Mouse (Mus musculus): ENCODE data around the gene Bcam.
A peak's percentile ranks its signal among the peaks of the same experiment; 100 is the strongest.

Bcam gene

GRCm38 (mm10) chr7:19753587-19753986, 17.2 kb downstream of the Bcam start:
- DNase-seq (ENCODE audit: low read depth) = no peak

DNA sequence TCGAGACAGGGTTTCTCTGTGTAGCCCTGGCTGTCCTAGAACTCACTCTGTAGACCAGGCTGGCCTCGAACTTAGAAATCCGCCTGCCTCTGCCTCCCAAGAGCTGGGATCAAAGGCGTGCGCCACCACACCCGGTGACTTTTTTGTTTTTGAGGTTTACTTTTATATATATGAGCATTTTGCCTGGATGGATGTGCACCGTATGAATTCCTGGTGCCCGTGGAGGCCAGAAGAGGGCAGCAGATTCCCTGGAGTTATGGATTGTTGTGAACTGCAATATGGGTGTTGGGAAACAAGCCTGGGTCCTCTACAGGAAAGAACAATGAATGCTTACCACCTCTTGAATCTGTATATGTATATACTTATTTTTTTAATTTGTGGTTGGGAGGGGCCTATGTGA, 18.2 kb downstream of the Bcam start:
- no peak for DNase-seq (ENCODE audit: low read depth)

- DNase-seq (ENCODE audit: low read depth) = no peak
Measured at GRCm38 (mm10) chr7:19751070-19751383, 19.8 kb downstream of the Bcam start.

DNA sequence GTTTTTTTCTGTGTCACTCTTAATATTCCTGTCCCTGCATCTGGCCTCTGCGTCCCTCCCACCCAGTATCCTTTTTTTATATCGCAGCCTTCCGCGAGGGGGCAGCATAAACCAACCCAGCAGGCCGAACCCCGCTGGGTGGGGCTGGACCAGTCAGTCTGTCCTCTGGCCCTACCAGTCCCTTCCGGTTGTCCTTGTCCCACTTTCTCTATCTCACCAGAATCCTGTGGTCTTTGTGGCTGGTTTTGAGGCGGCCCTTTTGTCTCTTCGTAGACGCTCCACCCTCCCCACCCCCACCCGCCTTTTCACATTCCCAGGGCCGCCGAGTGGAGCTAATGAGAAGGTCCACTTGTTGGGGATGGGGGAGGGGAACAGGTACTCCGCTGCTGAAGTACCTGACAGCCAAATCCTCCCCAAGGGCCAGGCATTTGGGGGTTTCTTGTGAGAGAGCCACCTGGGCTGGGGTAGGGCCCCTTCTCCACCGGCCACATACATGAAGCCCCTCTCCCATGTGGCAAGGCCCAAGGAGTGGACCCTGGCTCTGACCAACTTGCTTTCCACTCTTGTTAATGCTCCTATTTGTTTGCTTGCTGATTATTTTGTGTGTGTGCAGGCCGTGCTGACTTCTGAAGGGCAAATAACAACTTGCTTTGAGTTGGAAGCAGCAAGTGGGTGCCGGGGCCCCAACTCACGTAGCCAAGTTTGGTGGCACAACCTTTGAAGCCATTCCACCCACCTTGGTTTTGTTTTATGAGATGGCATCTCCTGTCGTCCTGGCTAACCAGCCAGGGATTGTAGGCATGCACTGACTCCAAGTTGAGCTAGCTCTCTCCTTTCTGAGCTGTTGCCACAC, 20.4 kb downstream of the Bcam start, which contains the start of gene Nectin2:
Gene Nectin2 (minus strand): TSS at position 267 of the 853 bp plus-strand sequence.
- DNase-seq (ENCODE audit: low read depth) = peak; percentile 78

DNA sequence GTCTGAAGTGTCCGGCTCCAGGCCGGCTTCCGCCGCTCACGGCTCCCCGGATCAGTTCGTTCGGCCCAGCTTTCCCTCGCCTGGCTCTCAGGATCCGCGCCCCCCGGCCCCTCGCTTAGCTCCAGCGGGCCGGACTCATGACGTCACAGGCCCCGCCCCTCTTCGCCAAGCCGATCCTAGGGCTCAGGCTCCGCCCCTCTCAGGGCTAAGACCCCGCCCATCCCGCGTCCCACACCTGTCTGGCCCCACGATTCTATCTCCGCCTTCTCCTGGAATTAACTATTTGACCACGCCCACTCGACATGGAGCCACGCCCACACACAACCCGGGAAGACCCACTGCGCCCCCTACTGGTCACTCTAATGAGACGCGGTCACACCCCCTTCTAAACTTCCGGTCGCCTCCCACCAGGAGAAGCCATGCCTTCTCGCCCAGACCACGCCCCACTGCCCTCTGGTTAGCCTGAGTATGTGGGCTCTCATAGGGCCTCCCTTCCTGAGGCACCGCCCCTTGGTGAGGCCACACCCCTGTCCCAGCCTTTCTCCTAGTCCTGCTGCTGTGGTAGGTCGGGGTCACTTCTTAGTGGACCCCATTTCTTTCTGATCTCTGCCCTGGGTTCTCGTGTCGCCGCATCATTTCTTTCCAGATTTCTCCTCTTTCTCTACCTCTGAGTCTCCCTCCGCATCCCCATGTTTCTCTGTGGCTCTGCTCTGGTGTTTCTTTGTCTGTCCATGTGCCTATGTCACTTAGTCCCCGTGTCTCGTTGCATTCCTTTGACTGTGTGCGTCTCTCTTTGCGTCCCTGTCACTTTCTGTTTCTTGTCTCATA, 21.2 kb downstream of the Bcam start:
- peak; percentile 94 for DNase-seq (ENCODE audit: low read depth)

DNA sequence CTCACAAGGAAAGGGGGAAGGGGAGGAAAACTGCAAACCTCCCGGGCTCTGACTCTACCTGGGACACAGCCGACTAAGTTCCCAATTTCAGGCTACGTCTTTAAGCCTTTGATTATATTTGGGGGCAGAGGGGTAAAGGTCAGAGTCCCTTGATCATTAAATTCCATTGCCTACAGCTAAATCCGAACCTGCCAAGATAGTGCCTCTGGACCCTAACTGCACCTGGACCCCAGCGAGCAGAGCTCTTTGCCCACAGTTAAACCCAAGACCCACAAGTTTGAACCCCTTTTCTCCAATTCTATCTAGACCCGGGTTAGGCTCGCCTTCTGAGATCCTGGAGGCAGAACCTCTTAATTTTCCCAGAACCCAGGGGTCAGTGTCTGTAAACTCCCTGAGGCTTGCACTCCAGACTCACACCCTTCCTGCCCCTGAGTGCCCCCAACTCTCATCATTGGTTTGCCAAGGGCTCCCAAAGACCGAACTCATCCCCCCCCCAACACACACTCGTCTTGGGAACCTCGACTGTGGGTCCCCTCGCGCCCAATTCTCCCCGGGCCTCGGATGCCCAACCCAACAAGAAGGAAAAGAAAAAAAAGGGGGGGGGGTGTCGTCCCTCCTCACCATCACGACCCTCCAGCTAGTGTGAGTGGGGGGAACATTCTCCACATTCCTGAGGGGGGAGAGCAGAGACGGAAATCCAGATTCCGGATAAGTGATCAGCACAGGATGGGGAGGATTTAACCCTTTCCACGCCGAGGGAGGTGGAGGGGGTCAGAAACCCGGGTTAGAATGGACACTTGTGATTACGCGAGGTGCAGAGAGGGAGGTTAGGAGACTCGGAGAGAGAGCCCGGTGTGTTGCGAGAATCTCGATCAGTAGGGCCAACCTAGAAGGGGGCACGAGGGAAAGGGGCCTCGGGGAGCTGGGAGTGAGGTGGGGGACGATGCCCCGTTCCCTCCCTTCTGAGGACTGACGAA, 22.3 kb downstream of the Bcam start:
- no peak for DNase-seq (ENCODE audit: low read depth)

DNA sequence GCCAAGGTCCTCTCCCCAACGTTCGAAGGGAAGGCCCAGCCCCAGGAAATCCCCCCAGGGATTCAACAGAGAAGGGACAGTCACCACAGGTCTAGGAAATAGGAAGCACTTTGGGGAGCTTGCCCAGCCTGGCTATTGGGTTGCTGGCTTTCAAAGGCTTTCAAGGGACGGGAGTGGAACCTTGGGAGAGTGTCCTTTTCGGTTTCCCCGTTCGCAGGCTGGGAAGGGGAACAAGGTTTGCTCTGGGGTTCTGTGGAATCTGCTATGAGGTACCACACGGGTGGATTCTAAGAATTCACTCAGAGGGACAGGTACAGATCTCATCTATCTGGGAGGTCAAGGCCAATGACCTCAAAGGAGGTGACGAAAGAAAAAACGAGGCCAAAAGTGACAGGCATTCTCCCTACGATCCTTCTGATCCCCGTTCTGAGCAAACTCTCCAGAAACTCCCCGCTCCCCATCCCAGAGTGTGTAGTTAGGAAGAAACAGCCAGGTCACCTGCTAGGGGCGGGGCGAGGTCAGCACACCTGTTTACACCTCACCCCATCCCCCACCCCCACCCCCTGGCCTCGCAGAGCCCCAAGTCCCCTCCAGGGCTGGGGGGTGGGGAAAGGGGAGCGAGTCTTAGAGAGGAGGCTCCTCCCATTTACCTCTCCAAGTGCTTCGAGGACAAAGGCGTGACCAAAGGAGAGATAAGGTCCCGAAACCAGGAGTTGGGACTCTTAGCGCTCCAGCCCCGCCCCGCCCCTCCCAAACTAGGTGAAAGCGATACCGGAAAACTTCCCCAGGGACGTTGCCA, 23.2 kb downstream of the Bcam start:
- DNase-seq (ENCODE audit: low read depth) = no peak

DNA sequence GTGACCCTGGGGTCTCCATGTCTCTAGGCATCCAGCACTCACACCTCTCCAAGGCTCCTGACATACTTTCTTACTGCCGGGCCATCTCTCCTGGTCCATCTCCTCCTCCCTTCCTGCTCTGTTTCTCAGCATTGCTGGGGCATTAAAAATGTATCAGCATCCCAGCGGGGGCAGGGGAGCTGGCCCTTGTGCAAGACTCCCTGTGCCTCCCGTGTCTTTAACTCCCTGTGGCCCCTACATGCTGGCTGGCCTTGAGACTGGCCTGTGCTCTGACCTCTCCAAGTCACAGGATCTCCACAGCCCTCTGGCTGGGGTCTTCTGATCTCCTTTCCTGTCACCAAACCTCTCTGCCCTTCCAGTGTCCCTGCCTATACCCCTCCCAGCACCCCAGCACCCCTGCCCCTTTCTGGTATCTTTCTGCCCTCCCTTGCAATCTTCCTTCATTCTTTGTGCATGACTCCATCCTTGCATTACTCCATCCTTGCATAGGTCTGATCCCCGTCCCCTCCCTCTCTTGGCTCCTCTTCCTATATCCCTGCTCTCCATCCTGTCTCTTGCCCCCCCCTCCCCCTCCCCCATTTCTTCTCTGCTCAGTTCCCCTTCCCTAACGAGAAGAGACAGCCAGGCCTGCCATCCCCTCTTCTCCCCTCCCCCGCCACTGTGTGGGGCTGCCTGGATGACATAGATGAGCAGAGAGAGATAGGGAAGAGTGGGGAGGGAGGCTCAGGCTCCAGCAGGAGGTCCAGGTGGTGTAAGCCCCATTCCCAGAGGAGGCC, 24.2 kb downstream of the Bcam start:
- DNase-seq (ENCODE audit: low read depth) = no peak

DNA sequence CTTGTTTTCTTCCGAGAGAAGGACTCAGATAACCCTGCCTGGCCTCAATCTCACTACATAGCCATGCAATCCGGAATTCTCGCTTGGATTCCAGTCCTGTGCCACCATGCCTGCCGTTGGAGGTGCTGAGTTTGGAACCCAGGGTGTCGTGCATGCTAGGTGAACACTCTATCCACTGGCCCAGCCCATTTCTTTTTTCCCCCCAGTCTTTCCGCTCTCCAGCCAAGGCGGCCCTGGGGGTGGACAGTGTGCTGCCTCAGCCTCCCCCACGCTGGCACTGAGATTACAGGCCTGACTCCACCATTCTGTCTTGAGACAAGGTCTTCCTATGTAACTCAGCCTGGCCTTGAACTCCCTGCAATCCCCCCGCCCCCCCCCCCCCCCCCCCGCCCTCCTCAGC, 24.8 kb downstream of the Bcam start:
- DNase-seq (ENCODE audit: low read depth) = no peak

DNA sequence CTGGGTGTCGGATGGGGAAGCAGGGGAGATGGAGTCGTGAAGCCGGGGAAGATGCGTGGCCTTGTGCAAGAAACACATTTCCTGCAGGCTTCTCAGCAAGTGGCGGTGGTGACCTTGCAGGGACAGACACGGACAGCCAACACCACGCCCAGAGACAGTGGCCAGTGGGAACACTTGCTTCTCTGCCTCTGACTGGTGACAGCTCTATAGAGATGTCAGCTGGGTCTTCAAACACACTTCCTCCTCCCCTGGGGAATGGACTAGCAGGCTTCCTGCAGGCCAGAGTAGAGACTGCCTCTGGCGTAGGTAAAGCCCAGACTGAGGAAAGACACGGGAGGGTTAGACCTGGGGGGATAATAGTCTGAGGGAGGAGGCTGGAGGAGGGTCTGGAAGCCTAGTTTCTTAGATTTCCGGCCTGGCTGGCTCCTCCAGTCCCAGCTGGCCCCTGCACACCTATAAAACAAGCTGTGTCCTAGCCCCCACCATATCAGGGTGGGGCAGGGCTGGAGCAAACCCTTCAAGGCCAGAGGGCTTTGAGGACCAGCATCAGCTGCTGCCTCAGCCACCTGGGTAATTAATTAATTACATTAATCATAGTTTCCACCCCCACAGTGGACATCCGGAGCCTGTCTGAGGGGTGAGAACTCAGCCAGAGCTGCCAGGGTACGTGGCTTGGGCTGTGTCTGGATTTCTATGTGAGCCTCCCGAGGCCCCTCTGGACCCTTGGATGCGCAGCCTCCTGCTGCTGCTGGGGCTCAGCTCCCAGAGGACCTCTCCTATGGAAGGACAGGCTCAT, 26.0 kb downstream of the Bcam start:
- no peak for DNase-seq (ENCODE audit: low read depth)

- no peak for DNase-seq (ENCODE audit: low read depth)
Measured at GRCm38 (mm10) chr7:19743791-19744190, 27.0 kb downstream of the Bcam start.

DNA sequence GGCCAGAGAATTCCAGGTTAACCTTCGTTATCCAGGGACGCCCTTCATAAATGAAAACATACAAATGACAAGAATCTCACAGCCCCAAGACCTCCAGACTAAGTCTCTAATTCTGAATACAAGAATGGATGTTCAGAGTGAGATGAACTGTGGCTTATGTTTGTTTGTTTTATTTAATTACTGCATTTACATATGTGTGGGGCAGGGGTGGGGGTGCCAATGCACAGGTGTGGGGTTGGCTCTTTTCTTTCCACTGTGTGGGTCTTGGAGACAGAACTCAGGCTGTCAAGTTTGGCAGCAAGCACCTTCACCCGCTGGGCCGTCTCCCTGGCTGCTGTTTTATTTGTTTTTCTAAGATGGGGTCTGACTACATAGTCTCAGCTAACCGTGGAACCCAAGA, 28.3 kb downstream of the Bcam start:
- no peak for DNase-seq (ENCODE audit: low read depth)

GRCm38 (mm10) chr7:19741329-19742031, 29.3 kb downstream of the Bcam start:
- no peak for DNase-seq (ENCODE audit: low read depth)

- DNase-seq (ENCODE audit: low read depth) = no peak
Measured at GRCm38 (mm10) chr7:19740269-19740668, 30.5 kb downstream of the Bcam start.

DNA sequence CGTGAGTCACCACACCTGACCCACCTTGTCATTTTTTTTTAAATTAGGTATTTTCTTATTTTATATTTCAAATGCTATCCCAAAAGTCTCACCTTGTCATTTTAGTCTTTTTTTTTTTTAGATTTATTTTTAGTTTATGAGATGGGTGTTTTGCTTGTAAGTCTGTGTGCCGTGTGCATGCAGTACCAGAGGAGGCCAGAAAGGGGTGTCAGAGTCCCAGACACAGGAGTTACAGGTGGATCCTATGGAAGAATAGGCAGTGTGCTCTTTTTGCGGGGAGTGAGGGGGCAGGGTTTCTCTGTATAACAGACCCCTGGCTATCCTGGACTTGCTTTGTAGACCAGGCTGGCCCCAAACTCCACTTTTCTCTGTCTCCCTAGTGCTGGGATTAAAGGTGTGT, 32.0 kb downstream of the Bcam start:
- peak; percentile 27 for DNase-seq (ENCODE audit: low read depth)

DNA sequence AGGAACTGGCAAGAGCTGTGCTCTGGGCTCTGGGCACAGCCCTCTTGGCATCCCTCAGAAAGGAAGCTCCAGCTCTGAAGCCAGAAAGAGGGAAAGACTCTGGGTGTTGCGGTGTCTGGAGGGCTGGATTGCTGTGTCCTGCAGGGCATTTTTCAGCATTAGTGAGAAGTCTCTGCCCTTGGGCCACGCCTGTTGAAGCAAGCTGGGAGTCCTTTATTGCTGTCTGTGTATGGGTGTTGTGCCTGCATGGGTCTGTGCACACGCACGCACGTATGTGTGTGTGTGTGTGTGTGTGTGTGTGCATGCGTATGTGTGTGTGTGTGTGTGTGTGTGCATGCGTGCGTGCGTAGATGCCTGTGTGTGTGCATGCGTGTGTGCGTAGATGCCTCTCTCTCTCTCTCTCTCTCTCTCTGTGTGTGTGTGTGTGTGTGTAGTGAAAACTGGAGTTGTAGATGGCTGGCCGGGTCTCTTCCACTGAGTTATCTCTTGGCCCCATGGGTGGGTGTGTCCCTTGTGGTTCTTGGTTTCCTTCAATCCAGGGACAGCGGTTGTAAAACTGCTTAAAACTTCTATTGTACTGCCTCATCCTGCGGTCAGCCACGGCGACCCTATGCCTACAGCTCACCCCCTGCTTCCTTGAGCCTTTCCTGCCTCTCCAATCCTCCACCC, 34.3 kb downstream of the Bcam start:
- peak; percentile 78 for DNase-seq (ENCODE audit: low read depth)

DNA sequence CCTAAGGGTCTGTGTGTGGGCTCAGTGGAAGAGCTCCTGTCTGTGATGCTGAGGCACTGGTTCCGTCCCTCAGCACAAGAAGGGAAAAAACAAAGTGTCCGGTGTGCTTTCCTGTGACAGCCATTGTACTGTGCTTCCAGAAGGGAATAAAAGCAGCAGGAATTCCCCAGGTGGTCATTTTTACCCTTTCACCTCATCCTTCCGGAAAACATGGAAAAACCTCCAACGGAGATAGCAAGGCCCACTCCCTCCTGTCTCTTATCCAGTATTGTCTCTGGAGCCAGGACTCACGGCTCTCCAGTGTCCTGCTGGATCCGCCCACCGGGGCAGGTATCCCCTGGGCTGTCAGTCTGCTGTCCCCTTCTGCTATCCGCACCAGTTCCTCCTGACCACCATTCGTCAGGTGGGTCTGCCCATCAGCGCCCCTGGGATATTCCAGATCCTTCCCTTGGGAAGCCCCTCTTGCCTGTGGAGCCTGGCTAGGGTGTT, 36.6 kb downstream of the Bcam start:
- no peak for DNase-seq (ENCODE audit: low read depth)

GRCm38 (mm10) chr7:19726541-19726940, 44.3 kb downstream of the Bcam start:
- DNase-seq (ENCODE audit: low read depth) = no peak
